Mouse (Mus musculus): ENCODE data around the gene Slc23a2. TPM values are rescaled to one million over a fixed set of nuclear protein-coding genes. Genes with fewer than 3 reads are reported as not detected.

Gene Slc23a2
- polyA plus RNA-seq, 1 experiment from 2014 or later = 9.7 TPM

GRCm38 (mm10) chr2:132010781-132011180, 134.1 kb downstream of the Slc23a2 start:
- Histone ChIP-seq H3K9ac (ENCODE audit: low read length) (no peak overlapping the region), H3K4me3 (ENCODE audit: low read depth, low read length) (no peak overlapping the region), H3K4me2 (ENCODE audit: low read depth, severe bottlenecking) (no peak overlapping the region), H3K9me3 (ENCODE audit: control insufficient read depth, low read length) (no peaks in the 10 kb centered on the region), H3K27me3 (ENCODE audit: control insufficient read depth, insufficient read depth, low read length) (no peaks in the 10 kb centered on the region), H3K27ac (replicated peaks; ENCODE audit: low read depth, low read length) (no peak overlapping the region), H3K4me1 (ENCODE audit: control insufficient read depth, insufficient read depth, low read length) (peaks cover 11% of the 10 kb centered on the region), H3K36me3 (ENCODE audit: control insufficient read depth, insufficient read depth, low read length) (no peaks in the 10 kb centered on the region)
- DNase-seq (ENCODE audit: low spot score) (no peak), ATAC-seq (ENCODE audit: insufficient number of reproducible peaks, low FRiP score, low TSS enrichment, low read depth) (no peak)
- 78% methylated on average over 2 of the region's 2 CpGs for WGBS

GRCm38 (mm10) chr2:132008186-132008585, 136.7 kb downstream of the Slc23a2 start:
- H3K9me3 ChIP-seq (ENCODE audit: control insufficient read depth, low read length) = no peaks in the 10 kb centered on the region
- ATAC-seq (ENCODE audit: insufficient number of reproducible peaks, low FRiP score, low TSS enrichment, low read depth) (no peak), DNase-seq (ENCODE audit: low spot score) (no peak)
- no peak overlapping the region for H3K4me2 ChIP-seq (ENCODE audit: low read depth, severe bottlenecking)
- peaks cover 11% of the 10 kb centered on the region for H3K4me1 ChIP-seq (ENCODE audit: control insufficient read depth, insufficient read depth, low read length)
- H3K4me3 ChIP-seq (ENCODE audit: low read depth, low read length) = no peak overlapping the region
- WGBS = 26% methylated on average over 4 of the region's 4 CpGs
- peak overlapping the region; percentile 36; the same call in 1 of the 2 replicates for H3K27ac ChIP-seq (replicated peaks; ENCODE audit: low read depth, low read length)
- no peaks in the 10 kb centered on the region for H3K27me3 ChIP-seq (ENCODE audit: control insufficient read depth, insufficient read depth, low read length)
- no peak overlapping the region for H3K9ac ChIP-seq (ENCODE audit: low read length)
- H3K36me3 ChIP-seq (ENCODE audit: control insufficient read depth, insufficient read depth, low read length) = no peaks in the 10 kb centered on the region

DNA sequence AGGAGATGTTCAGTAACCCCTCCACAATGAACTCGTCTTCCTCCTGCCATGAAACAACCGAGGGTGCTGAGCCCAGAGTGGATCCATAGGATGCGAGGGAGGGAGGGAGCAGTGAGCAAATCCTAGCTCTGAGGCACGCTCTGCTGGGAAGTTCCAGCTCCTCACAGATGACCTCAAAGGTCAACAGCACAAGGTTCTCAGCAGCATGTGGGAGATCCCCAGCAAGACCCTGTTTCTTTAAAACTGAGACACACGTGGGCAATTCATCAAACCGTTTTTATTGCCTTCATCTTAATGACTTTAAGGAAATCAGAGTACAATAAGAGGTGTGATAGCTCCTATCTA, 137.5 kb downstream of the Slc23a2 start:
- H3K27me3 ChIP-seq (ENCODE audit: control insufficient read depth, insufficient read depth, low read length) = no peaks in the 10 kb centered on the region
- H3K9me3 ChIP-seq (ENCODE audit: control insufficient read depth, low read length) = no peaks in the 10 kb centered on the region
- H3K4me2 ChIP-seq (ENCODE audit: low read depth, severe bottlenecking) = no peak overlapping the region
- 21% methylated on average over 6 of the region's 6 CpGs for WGBS
- H3K36me3 ChIP-seq (ENCODE audit: control insufficient read depth, insufficient read depth, low read length) = no peaks in the 10 kb centered on the region
- peaks cover 11% of the 10 kb centered on the region for H3K4me1 ChIP-seq (ENCODE audit: control insufficient read depth, insufficient read depth, low read length)
- H3K4me3 ChIP-seq (ENCODE audit: low read depth, low read length) = no peak overlapping the region
- H3K9ac ChIP-seq (ENCODE audit: low read length) = no peak overlapping the region
- no peak overlapping the region for H3K27ac ChIP-seq (replicated peaks; ENCODE audit: low read depth, low read length)
- ATAC-seq (ENCODE audit: insufficient number of reproducible peaks, low FRiP score, low TSS enrichment, low read depth) (no peak), DNase-seq (ENCODE audit: low spot score) (no peak)

- ATAC-seq (ENCODE audit: insufficient number of reproducible peaks, low FRiP score, low TSS enrichment, low read depth) (no peak), DNase-seq (ENCODE audit: low spot score) (no peak)
- H3K4me2 ChIP-seq (ENCODE audit: low read depth, severe bottlenecking) = no peak overlapping the region
- H3K9ac ChIP-seq (ENCODE audit: low read length) = no peak overlapping the region
- peaks cover 11% of the 10 kb centered on the region for H3K4me1 ChIP-seq (ENCODE audit: control insufficient read depth, insufficient read depth, low read length)
- H3K27ac ChIP-seq (replicated peaks; ENCODE audit: low read depth, low read length) = no peak overlapping the region
- no peaks in the 10 kb centered on the region for H3K9me3 ChIP-seq (ENCODE audit: control insufficient read depth, low read length)
- H3K4me3 ChIP-seq (ENCODE audit: low read depth, low read length) = no peak overlapping the region
- WGBS = 82% methylated on average over 18 of the region's 18 CpGs
- no peaks in the 10 kb centered on the region for H3K27me3 ChIP-seq (ENCODE audit: control insufficient read depth, insufficient read depth, low read length)
- H3K36me3 ChIP-seq (ENCODE audit: control insufficient read depth, insufficient read depth, low read length) = no peaks in the 10 kb centered on the region
Observed at GRCm38 (mm10) chr2:132006561-132007474, 138.1 kb downstream of the Slc23a2 start.

GRCm38 (mm10) chr2:132005445-132005844, 139.5 kb downstream of the Slc23a2 start:
- 81% methylated on average over 4 of the region's 4 CpGs for WGBS
- H3K27me3 ChIP-seq (ENCODE audit: control insufficient read depth, insufficient read depth, low read length) = no peaks in the 10 kb centered on the region
- H3K9ac ChIP-seq (ENCODE audit: low read length) = no peak overlapping the region
- H3K4me2 ChIP-seq (ENCODE audit: low read depth, severe bottlenecking) = no peak overlapping the region
- H3K4me1 ChIP-seq (ENCODE audit: control insufficient read depth, insufficient read depth, low read length) = peaks cover 11% of the 10 kb centered on the region
- no peaks in the 10 kb centered on the region for H3K9me3 ChIP-seq (ENCODE audit: control insufficient read depth, low read length)
- H3K36me3 ChIP-seq (ENCODE audit: control insufficient read depth, insufficient read depth, low read length) = no peaks in the 10 kb centered on the region
- ATAC-seq (ENCODE audit: insufficient number of reproducible peaks, low FRiP score, low TSS enrichment, low read depth) (no peak), DNase-seq (ENCODE audit: low spot score) (no peak)
- H3K4me3 ChIP-seq (ENCODE audit: low read depth, low read length) = no peak overlapping the region
- no peak overlapping the region for H3K27ac ChIP-seq (replicated peaks; ENCODE audit: low read depth, low read length)

- Histone ChIP-seq H3K4me2 (ENCODE audit: low read depth, severe bottlenecking) (no peak overlapping the region), H3K27ac (replicated peaks; ENCODE audit: low read depth, low read length) (no peak overlapping the region), H3K9ac (ENCODE audit: low read length) (no peak overlapping the region), H3K4me3 (ENCODE audit: low read depth, low read length) (no peak overlapping the region), H3K9me3 (ENCODE audit: control insufficient read depth, low read length) (no peaks in the 10 kb centered on the region), H3K4me1 (ENCODE audit: control insufficient read depth, insufficient read depth, low read length) (peaks cover 11% of the 10 kb centered on the region), H3K36me3 (ENCODE audit: control insufficient read depth, insufficient read depth, low read length) (no peaks in the 10 kb centered on the region), H3K27me3 (ENCODE audit: control insufficient read depth, insufficient read depth, low read length) (no peaks in the 10 kb centered on the region)
- no peak for ATAC-seq (ENCODE audit: insufficient number of reproducible peaks, low FRiP score, low TSS enrichment, low read depth)
- 70% methylated on average over 9 of the region's 9 CpGs for WGBS
- no peak for DNase-seq (ENCODE audit: low spot score)
Observed at GRCm38 (mm10) chr2:132004495-132005136, 140.3 kb downstream of the Slc23a2 start.

- Histone ChIP-seq H3K4me2 (ENCODE audit: low read depth, severe bottlenecking) (no peak overlapping the region), H3K4me3 (ENCODE audit: low read depth, low read length) (no peak overlapping the region), H3K36me3 (ENCODE audit: control insufficient read depth, insufficient read depth, low read length) (no peaks in the 10 kb centered on the region), H3K4me1 (ENCODE audit: control insufficient read depth, insufficient read depth, low read length) (peaks cover 11% of the 10 kb centered on the region), H3K9me3 (ENCODE audit: control insufficient read depth, low read length) (no peaks in the 10 kb centered on the region), H3K27ac (replicated peaks; ENCODE audit: low read depth, low read length) (no peak overlapping the region), H3K27me3 (ENCODE audit: control insufficient read depth, insufficient read depth, low read length) (no peaks in the 10 kb centered on the region), H3K9ac (ENCODE audit: low read length) (no peak overlapping the region)
- DNase-seq (ENCODE audit: low spot score) (no peak), ATAC-seq (ENCODE audit: insufficient number of reproducible peaks, low FRiP score, low TSS enrichment, low read depth) (no peak)
- WGBS = 74% methylated on average over 5 of the region's 5 CpGs
Observed at GRCm38 (mm10) chr2:132003916-132004315, 141.0 kb downstream of the Slc23a2 start.
